In the genomic region with DNA sequence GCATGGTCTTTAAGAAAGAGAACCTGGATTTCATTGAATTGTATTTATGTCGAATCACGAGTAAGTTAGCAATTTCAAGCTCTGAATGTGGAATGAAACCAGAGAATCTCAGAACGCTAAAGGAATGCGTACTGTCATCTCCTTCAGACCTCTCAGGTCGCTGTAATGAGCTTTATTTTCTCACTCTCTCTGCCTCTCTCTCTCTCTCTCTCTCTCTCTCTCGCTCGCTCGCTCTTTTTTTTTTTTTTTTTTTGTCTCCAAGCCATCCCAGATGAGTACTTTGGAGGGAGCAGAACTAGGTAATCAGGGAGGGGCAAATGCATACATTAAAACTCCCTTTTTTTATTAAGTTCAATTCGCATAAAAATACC, we compare ENCODE assay signal across 8 mouse cellular contexts. TPM values are rescaled to one million over a fixed set of nuclear protein-coding genes. Genes with fewer than 3 reads are reported as not detected.
DNase-seq lines count a peak whose midpoint lies in the region; ATAC-seq and TF ChIP-seq lines count a peak whose summit lies in the region.

No protein-coding gene starts in this region.

- H3K9ac ChIP-seq in heart, postnatal 0 days (replicated peaks; ENCODE audit: low read depth, low read length): peak overlapping the region; percentile 57
- peak overlapping the region; percentile 58 for H3K9ac ChIP-seq in hindbrain, embryonic 12.5 days
- peak overlapping the region; percentile 56 for H3K9ac ChIP-seq in midbrain, embryonic 12.5 days (replicated peaks)

- no peak for DNase-seq in heart, postnatal 0 days (ENCODE audit: low spot score)
- DNase-seq in heart, postnatal 4 days: no peak
- no peak for DNase-seq in spleen, postnatal 10 days (ENCODE audit: low spot score in 2 of 2)
- no peak for DNase-seq in layer of hippocampus, adult 9-11 months
- no peak for DNase-seq in gastrocnemius, adult 18-20 months (ENCODE audit: low spot score)

- peak overlapping the region; percentile 90 for H3K27ac ChIP-seq in heart, postnatal 0 days (ENCODE audit: low read depth)
- H3K27ac ChIP-seq in bone marrow, adult 2 months (ENCODE audit: control insufficient read depth, insufficient read depth, low read depth, low read length, poor library complexity): no peak overlapping the region
- H3K27ac ChIP-seq in hindbrain, embryonic 12.5 days: peak overlapping the region; percentile 86
- peak overlapping the region; percentile 81 for H3K27ac ChIP-seq in midbrain, embryonic 12.5 days (replicated peaks)

- peaks cover 19% of the 10 kb centered on the region for H3K36me3 ChIP-seq in heart, postnatal 0 days (replicated peaks; ENCODE audit: control insufficient read depth, insufficient read depth, low read length)
- H3K36me3 ChIP-seq in hindbrain, embryonic 12.5 days: peaks cover 22% of the 10 kb centered on the region
- peaks cover 24% of the 10 kb centered on the region for H3K36me3 ChIP-seq in midbrain, embryonic 12.5 days

- H3K4me1 ChIP-seq in heart, postnatal 0 days (ENCODE audit: control insufficient read depth, insufficient read depth): peaks cover 31% of the 10 kb centered on the region
- no peaks in the 10 kb centered on the region for H3K4me1 ChIP-seq in bone marrow, adult 2 months (ENCODE audit: control insufficient read depth, insufficient read depth, low read length)
- peaks cover 12% of the 10 kb centered on the region for H3K4me1 ChIP-seq in hindbrain, embryonic 12.5 days
- H3K4me1 ChIP-seq in midbrain, embryonic 12.5 days: peaks cover 19% of the 10 kb centered on the region

- TF ChIP-seq POLR2A in bone marrow, adult 2 months (IDR thresholded peaks at IDR 0.05; ENCODE audit: borderline replicate concordance, control insufficient read depth, low read depth, low read length): no peak

- no peaks in the 10 kb centered on the region for H3K27me3 ChIP-seq in heart, postnatal 0 days (ENCODE audit: control insufficient read depth, insufficient read depth, low read length)
- no peaks in the 10 kb centered on the region for H3K27me3 ChIP-seq in hindbrain, embryonic 12.5 days
- H3K27me3 ChIP-seq in midbrain, embryonic 12.5 days: no peaks in the 10 kb centered on the region

- peak overlapping the region; percentile 63 for H3K4me3 ChIP-seq in heart, postnatal 0 days (ENCODE audit: low read depth, low read length)
- peak overlapping the region; percentile 73 for H3K4me3 ChIP-seq in bone marrow, adult 2 months (replicated peaks; ENCODE audit: control insufficient read depth, low read depth, low read length)
- peak overlapping the region; percentile 57 for H3K4me3 ChIP-seq in hindbrain, embryonic 12.5 days
- peak overlapping the region; percentile 62 for H3K4me3 ChIP-seq in midbrain, embryonic 12.5 days

- no peaks in the 10 kb centered on the region for H3K9me3 ChIP-seq in heart, postnatal 0 days (replicated peaks; ENCODE audit: control insufficient read depth, low read length)
- no peaks in the 10 kb centered on the region for H3K9me3 ChIP-seq in hindbrain, embryonic 12.5 days (replicated peaks)
- H3K9me3 ChIP-seq in midbrain, embryonic 12.5 days: no peaks in the 10 kb centered on the region

- peak overlapping the region; percentile 87 for H3K4me2 ChIP-seq in heart, postnatal 0 days (ENCODE audit: low read depth, low read length)
- H3K4me2 ChIP-seq in hindbrain, embryonic 12.5 days (replicated peaks): peak overlapping the region; percentile 69
- H3K4me2 ChIP-seq in midbrain, embryonic 12.5 days (replicated peaks): peak overlapping the region; percentile 55

- WGBS in heart, postnatal 0 days: 2% methylated on average over 6 of the region's 9 CpGs
- WGBS in bone marrow, adult 2 months: under 1% methylated on average over 8 of the region's 9 CpGs
- WGBS in hindbrain, embryonic 12.5 days: under 1% methylated on average over 9 of the region's 9 CpGs
- 3% methylated on average over 8 of the region's 9 CpGs for WGBS in midbrain, embryonic 12.5 days

- no peak for TF ChIP-seq CTCF in heart, postnatal 0 days (IDR thresholded peaks at IDR 0.05; ENCODE audit: low read depth)
- no peak for TF ChIP-seq CTCF in bone marrow, adult 2 months (IDR thresholded peaks at IDR 0.05; ENCODE audit: control insufficient read depth, insufficient read depth, low read length)

- TF ChIP-seq EP300 in heart, postnatal 0 days (IDR thresholded peaks at IDR 0.05; ENCODE audit: low read depth): no peak

- peak; percentile 16; the same call in 1 of the 2 replicates for ATAC-seq in heart, postnatal 0 days (ENCODE audit: insufficient read depth, low read depth)
- peak; percentile 75 for ATAC-seq in hindbrain, embryonic 12.5 days (ENCODE audit: low FRiP score)
- peak; percentile 60 for ATAC-seq in midbrain, embryonic 12.5 days (ENCODE audit: low FRiP score, low read depth)

RNA-seq across cellular contexts. Expression of gene Hsd17b7, which starts 0.5 kb away (rescaled TPM):
- 45.6 and 62.4 TPM in 2 replicates for total RNA-seq in heart, postnatal 0 days (2014; rRNA removed; ENCODE audit: low replicate concordance)
- polyA plus RNA-seq in heart, postnatal 0 days (2015; fragmentation: Nextera tagmentation; extraction: Ambion mirVana): 36.9 and 39.4 TPM in 2 replicates
- 10 to 100 TPM; 30.9 to 34.2 TPM for total RNA-seq in heart, postnatal 4 days (2021)
- 1.0 and 1.1 TPM in 2 replicates for polyA plus RNA-seq in bone marrow, adult 2 months (2011; ENCODE audit: insufficient read depth, insufficient read length, low replicate concordance, missing spikeins)
- 21.9 and 29.4 TPM in 2 replicates for polyA plus RNA-seq in hindbrain, embryonic 12.5 days (2016; fragmentation: Nextera tagmentation; extraction: Ambion mirVana)
- polyA plus RNA-seq in midbrain, embryonic 12.5 days (2016; fragmentation: Nextera tagmentation; extraction: Ambion mirVana): 26.9 and 27.3 TPM in 2 replicates
- 10 to 100 TPM; 11.1 to 15.4 TPM for total RNA-seq in gastrocnemius, adult 18-20 months (2021)

RNA-seq across cellular contexts. Expression of gene Ccdc190, which starts 41.1 kb away (rescaled TPM):
- not detected in 2 replicates for total RNA-seq in heart, postnatal 0 days (2014; rRNA removed; ENCODE audit: low replicate concordance)
- polyA plus RNA-seq in heart, postnatal 0 days (2015; fragmentation: Nextera tagmentation; extraction: Ambion mirVana): not detected in 2 replicates
- not detected for total RNA-seq in heart, postnatal 4 days (2021)
- not detected in 2 replicates for polyA plus RNA-seq in bone marrow, adult 2 months (2011; ENCODE audit: insufficient read depth, insufficient read length, low replicate concordance, missing spikeins)
- polyA plus RNA-seq in hindbrain, embryonic 12.5 days (2016; fragmentation: Nextera tagmentation; extraction: Ambion mirVana): 0.65 and 0.89 TPM in 2 replicates
- polyA plus RNA-seq in midbrain, embryonic 12.5 days (2016; fragmentation: Nextera tagmentation; extraction: Ambion mirVana): 0.79 and 0.94 TPM in 2 replicates
- not detected for total RNA-seq in gastrocnemius, adult 18-20 months (2021)

Comparison
In these comparisons a context has a peak if more than half of its experiments do, and no peak if none do; other contexts are left out.
1. ATAC-seq: peak in every context shown above with its lines; median percentile 75 in hindbrain, embryonic 12.5 days; 60 in midbrain, embryonic 12.5 days; 16 in heart, postnatal 0 days.
2. RNA of gene Hsd17b7, which starts 0.5 kb away (polyA plus RNA-seq): 36.9 to 39.4 TPM in heart, postnatal 0 days, 26.9 to 27.3 TPM in midbrain, embryonic 12.5 days and 21.9 to 29.4 TPM in hindbrain, embryonic 12.5 days; 1.0 to 1.1 TPM in bone marrow, adult 2 months; every median in the first group is over 10 times any median in the second.
3. Peak in every context shown above with its lines, with median percentiles within 50 percentile points of each other: H3K4me2 ChIP-seq, H3K4me3 ChIP-seq and H3K9ac ChIP-seq.